Mouse (Mus musculus): ENCODE data around the gene Tspan1. TPM values are rescaled to one million over a fixed set of nuclear protein-coding genes. Genes with fewer than 3 reads are reported as not detected.

Tspan1 gene
- total and polyA plus RNA-seq, 2 experiments from 2014 or later = 0.16 to 0.34 TPM

- Histone ChIP-seq H3K27ac (no peak overlapping the region), H3K4me1 (ENCODE audit: insufficient read depth, low read length) (no peaks in the 10 kb centered on the region), H3K4me3 (ENCODE audit: low read length) (no peak overlapping the region), H3K4me2 (ENCODE audit: low read depth, low read length) (no peak overlapping the region), H3K9ac (replicated peaks; ENCODE audit: low read length) (no peak overlapping the region), H3K9me3 (ENCODE audit: low read length) (no peaks in the 10 kb centered on the region), H3K36me3 (ENCODE audit: insufficient read depth, low read length) (no peaks in the 10 kb centered on the region), H3K27me3 (ENCODE audit: insufficient read depth, low read length) (no peaks in the 10 kb centered on the region)
- DNase-seq (ENCODE audit: low spot score) (peak; percentile 87), ATAC-seq (peak; percentile 40; the same call in 1 of the 2 replicates)
- TF ChIP-seq CTCF (IDR thresholded peaks at IDR 0.05; ENCODE audit: low read depth) = peak; percentile 93
- 28% methylated on average over 2 of the region's 2 CpGs for WGBS
These were observed 32.4 kb downstream of the Tspan1 start for GRCm38 (mm10) chr4:116134990-116135389.

DNA sequence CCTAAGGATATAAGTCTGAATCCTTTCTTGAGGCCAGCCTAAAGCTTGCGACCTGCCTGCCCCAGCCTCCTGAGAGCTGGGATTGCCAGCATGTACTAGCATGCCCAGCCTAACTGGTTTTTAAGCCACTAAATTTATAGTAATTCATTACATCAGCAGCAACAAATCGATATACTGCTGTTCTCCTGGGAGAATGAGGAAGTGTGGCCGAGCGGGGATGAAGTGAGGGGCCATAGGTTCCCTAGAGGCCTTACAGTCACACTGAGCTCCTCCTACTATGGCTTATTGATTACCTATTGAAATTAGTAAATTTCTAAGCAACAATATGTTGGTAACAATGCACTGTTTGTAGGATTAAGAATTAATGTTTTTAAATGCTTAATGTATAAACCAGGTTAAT lies 34.3 kb downstream of the Tspan1 start:
- Histone ChIP-seq H3K4me3 (ENCODE audit: low read length) (no peak overlapping the region), H3K4me2 (ENCODE audit: low read depth, low read length) (no peak overlapping the region), H3K27me3 (ENCODE audit: insufficient read depth, low read length) (no peaks in the 10 kb centered on the region), H3K4me1 (ENCODE audit: insufficient read depth, low read length) (no peaks in the 10 kb centered on the region), H3K36me3 (ENCODE audit: insufficient read depth, low read length) (no peaks in the 10 kb centered on the region), H3K27ac (no peak overlapping the region), H3K9ac (replicated peaks; ENCODE audit: low read length) (no peak overlapping the region), H3K9me3 (ENCODE audit: low read length) (no peaks in the 10 kb centered on the region)
- 85% methylated on average over 4 of the region's 4 CpGs for WGBS
- ATAC-seq (no peak), DNase-seq (ENCODE audit: low spot score) (no peak)
- TF ChIP-seq CTCF (IDR thresholded peaks at IDR 0.05; ENCODE audit: low read depth) = no peak

GRCm38 (mm10) chr4:116127956-116128355 lies 39.4 kb downstream of the Tspan1 start:
- H3K27me3 ChIP-seq (ENCODE audit: insufficient read depth, low read length) = no peaks in the 10 kb centered on the region
- no peak for DNase-seq (ENCODE audit: low spot score)
- H3K36me3 ChIP-seq (ENCODE audit: insufficient read depth, low read length) = no peaks in the 10 kb centered on the region
- H3K4me1 ChIP-seq (ENCODE audit: insufficient read depth, low read length) = 0 out of 2 replicates have a peak, but pooled peaks cover 4% of the 10 kb centered on the region
- no peak overlapping the region for H3K4me3 ChIP-seq (ENCODE audit: low read length)
- TF ChIP-seq CTCF (IDR thresholded peaks at IDR 0.05; ENCODE audit: low read depth) = no peak
- no peaks in the 10 kb centered on the region for H3K9me3 ChIP-seq (ENCODE audit: low read length)
- H3K9ac ChIP-seq (replicated peaks; ENCODE audit: low read length) = no peak overlapping the region
- 45% methylated on average over 6 of the region's 6 CpGs for WGBS
- no peak overlapping the region for H3K4me2 ChIP-seq (ENCODE audit: low read depth, low read length)
- no peak for ATAC-seq
- H3K27ac ChIP-seq = no peak overlapping the region

DNA sequence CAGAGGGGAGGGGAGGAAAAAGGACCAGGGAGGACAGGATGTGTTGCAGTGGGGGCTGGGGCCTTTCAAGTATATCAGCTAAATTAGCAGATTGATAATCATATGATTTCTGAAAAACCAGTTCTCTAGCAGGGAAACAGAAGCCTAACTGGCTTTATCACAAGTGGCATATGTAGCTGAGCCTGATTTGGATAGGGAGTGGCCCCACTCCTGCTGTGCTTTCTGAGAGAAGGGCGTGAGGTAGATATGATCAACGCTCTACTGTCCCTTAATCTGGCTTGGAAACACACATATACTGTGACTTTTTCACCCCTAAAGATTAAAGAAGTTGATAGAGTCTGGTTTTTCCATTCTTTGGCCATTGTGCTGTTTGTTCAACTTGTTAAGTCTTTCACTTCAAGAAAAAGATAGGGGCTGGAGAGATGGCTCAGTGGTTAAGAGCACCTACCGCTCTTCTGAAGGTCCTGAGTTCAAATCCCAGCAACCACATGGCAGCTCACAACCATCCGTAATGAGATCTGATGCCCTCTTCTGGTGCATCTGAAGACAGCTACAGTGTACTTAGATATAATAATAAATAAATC lies 41.5 kb downstream of the Tspan1 start:
- H3K4me1 ChIP-seq (ENCODE audit: insufficient read depth, low read length) = 0 out of 2 replicates have a peak, but pooled peaks cover 6% of the 10 kb centered on the region
- no peak overlapping the region for H3K9ac ChIP-seq (replicated peaks; ENCODE audit: low read length)
- H3K4me2 ChIP-seq (ENCODE audit: low read depth, low read length) = no peak overlapping the region
- ATAC-seq (no peak), DNase-seq (ENCODE audit: low spot score) (no peak)
- H3K9me3 ChIP-seq (ENCODE audit: low read length) = no peaks in the 10 kb centered on the region
- no peaks in the 10 kb centered on the region for H3K36me3 ChIP-seq (ENCODE audit: insufficient read depth, low read length)
- 97% methylated on average over 4 of the region's 4 CpGs for WGBS
- no peak for TF ChIP-seq CTCF (IDR thresholded peaks at IDR 0.05; ENCODE audit: low read depth)
- no peak overlapping the region for H3K27ac ChIP-seq
- H3K27me3 ChIP-seq (ENCODE audit: insufficient read depth, low read length) = no peaks in the 10 kb centered on the region
- H3K4me3 ChIP-seq (ENCODE audit: low read length) = no peak overlapping the region

DNA sequence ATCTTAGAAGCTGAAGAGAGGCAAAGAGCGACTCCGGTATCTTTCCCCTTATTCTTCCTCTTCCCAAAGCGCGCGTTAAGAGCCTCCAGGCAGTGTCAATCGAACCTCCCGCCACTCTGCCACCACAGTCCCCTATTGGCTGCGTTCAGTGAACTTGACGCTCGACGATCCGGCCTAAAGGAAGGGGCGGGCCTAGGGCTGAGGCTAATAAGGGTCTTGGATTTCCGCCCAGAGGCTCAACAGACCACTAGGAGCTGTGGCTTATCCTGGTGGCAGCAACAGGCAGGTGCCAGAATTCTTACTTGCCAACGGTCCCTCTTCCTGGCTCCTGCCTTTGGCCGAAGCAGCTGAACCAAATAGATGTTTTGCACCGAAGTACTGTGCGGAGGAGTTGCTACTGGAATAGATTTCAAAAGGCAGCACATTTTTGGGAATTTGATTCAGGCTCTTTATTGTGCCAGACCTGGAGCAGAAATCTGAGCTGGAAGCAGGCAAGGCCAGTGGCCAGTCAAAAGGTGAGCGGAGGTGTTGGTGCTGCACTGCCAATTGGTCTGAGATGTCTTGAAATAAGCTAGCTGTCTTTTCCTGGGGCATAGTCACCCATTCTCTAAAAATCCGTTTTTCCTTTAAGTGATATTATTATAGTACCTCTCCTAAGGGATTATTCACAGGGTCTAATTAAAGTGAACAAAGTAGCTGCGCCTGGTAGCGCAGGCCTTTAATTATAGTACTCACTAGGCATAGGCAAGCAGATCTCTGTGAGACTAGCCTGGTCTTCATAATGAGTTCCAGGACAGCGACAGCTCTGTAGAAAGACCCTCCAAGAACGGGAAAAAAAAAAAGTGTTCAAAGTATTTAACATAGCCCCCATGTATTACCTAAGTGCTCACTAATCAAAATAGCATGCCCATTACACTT lies 43.5 kb downstream of the Tspan1 start, which contains the start of the genes Rad54l and Pomgnt1:
Gene Rad54l, minus strand, starts transcription at position 89 of the 918 bp plus-strand sequence.
Gene Pomgnt1, plus strand, starts transcription at position 239 of the 918 bp plus-strand sequence.
- TF ChIP-seq CTCF (IDR thresholded peaks at IDR 0.05; ENCODE audit: low read depth) = peak; percentile 66
- no peaks in the 10 kb centered on the region for H3K36me3 ChIP-seq (ENCODE audit: insufficient read depth, low read length)
- peak within 1 kb of the TSS; percentile 50 for H3K4me3 ChIP-seq (ENCODE audit: low read length)
- ATAC-seq = peak; percentile 98
- 4% methylated on average over 24 of the region's 24 CpGs for WGBS
- no peaks in the 10 kb centered on the region for H3K9me3 ChIP-seq (ENCODE audit: low read length)
- H3K9ac ChIP-seq (replicated peaks; ENCODE audit: low read length) = peak within 1 kb of the TSS; percentile 51
- H3K27me3 ChIP-seq (ENCODE audit: insufficient read depth, low read length) = no peaks in the 10 kb centered on the region
- DNase-seq (ENCODE audit: low spot score) = peak; percentile 97
- H3K4me1 ChIP-seq (ENCODE audit: insufficient read depth, low read length) = 0 out of 2 replicates have a peak, but pooled peaks cover 6% of the 10 kb centered on the region
- peak within 1 kb of the TSS; percentile 41; the same call in 1 of the 2 replicates for H3K27ac ChIP-seq
- H3K4me2 ChIP-seq (ENCODE audit: low read depth, low read length) = peak within 1 kb of the TSS; percentile 72

DNA sequence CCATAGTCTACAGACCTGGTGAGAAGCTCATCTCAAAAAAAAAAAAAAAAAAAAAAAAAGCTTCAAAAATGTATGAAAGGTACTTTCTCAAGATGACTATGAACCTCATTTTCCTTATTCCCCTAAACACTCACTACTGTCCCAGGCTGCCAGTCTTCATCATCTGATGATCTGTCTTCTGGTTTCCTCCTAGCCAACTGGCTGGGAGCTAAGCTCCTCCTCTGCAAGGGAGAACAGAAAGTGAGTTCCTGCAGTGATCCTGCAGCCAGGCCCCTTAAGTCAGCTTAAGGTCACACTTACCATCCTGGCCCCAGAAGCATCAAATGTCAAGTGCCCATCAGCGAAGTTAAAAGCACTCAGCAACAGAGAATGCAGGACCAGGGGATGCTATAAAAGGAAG lies 44.6 kb downstream of the Tspan1 start:
- no peak overlapping the region for H3K27ac ChIP-seq
- TF ChIP-seq CTCF (IDR thresholded peaks at IDR 0.05; ENCODE audit: low read depth) = no peak
- peak overlapping the region; percentile 51 for H3K9ac ChIP-seq (replicated peaks; ENCODE audit: low read length)
- H3K27me3 ChIP-seq (ENCODE audit: insufficient read depth, low read length) = no peaks in the 10 kb centered on the region
- H3K9me3 ChIP-seq (ENCODE audit: low read length) = no peaks in the 10 kb centered on the region
- DNase-seq (ENCODE audit: low spot score) (no peak), ATAC-seq (no peak)
- H3K4me2 ChIP-seq (ENCODE audit: low read depth, low read length) = peak overlapping the region; percentile 72
- 0 out of 2 replicates have a peak, but pooled peaks cover 6% of the 10 kb centered on the region for H3K4me1 ChIP-seq (ENCODE audit: insufficient read depth, low read length)
- H3K36me3 ChIP-seq (ENCODE audit: insufficient read depth, low read length) = no peaks in the 10 kb centered on the region
- peak overlapping the region; percentile 50 for H3K4me3 ChIP-seq (ENCODE audit: low read length)
- 3% methylated on average over 1 of the region's 1 CpGs for WGBS

Other genes with a start within 250 kb of the Tspan1 start
- gene Dmbx1, start 227.7 kb downstream of the Tspan1 start, total RNA-seq (2014; rRNA removed) = 3.3 and 4.5 TPM in 2 replicates
- 3.9 and 4.3 TPM in 2 replicates for gene Dmbx1, start 227.7 kb downstream of the Tspan1 start, polyA plus RNA-seq (2015; fragmentation: Nextera tagmentation; extraction: Ambion mirVana)
- gene Faah, start 149.7 kb downstream of the Tspan1 start, total RNA-seq (2014; rRNA removed) = 17.6 and 48.1 TPM in 2 replicates
- gene Faah, start 149.7 kb downstream of the Tspan1 start, polyA plus RNA-seq (2015; fragmentation: Nextera tagmentation; extraction: Ambion mirVana) = 23.2 and 25.2 TPM in 2 replicates
- 13.6 and 14.6 TPM in 2 replicates for gene Nsun4, start 113.7 kb downstream of the Tspan1 start, total RNA-seq (2014; rRNA removed)
- 10.4 TPM in 2 replicates for gene Nsun4, start 113.7 kb downstream of the Tspan1 start, polyA plus RNA-seq (2015; fragmentation: Nextera tagmentation; extraction: Ambion mirVana)
- gene Uqcrh, start 92.5 kb downstream of the Tspan1 start, total RNA-seq (2014; rRNA removed) = 186 and 220 TPM in 2 replicates
- 559 and 586 TPM in 2 replicates for gene Uqcrh, start 92.5 kb downstream of the Tspan1 start, polyA plus RNA-seq (2015; fragmentation: Nextera tagmentation; extraction: Ambion mirVana)
- gene Lrrc41, start 92.3 kb downstream of the Tspan1 start, total RNA-seq (2014; rRNA removed) = 129 and 133 TPM in 2 replicates
- 60.2 and 61.9 TPM in 2 replicates for gene Lrrc41, start 92.3 kb downstream of the Tspan1 start, polyA plus RNA-seq (2015; fragmentation: Nextera tagmentation; extraction: Ambion mirVana)
- 3.8 and 5.3 TPM in 2 replicates for gene Rad54l, start 43.9 kb downstream of the Tspan1 start, total RNA-seq (2014; rRNA removed)
- 5.4 and 6.1 TPM in 2 replicates for gene Rad54l, start 43.9 kb downstream of the Tspan1 start, polyA plus RNA-seq (2015; fragmentation: Nextera tagmentation; extraction: Ambion mirVana)
- gene Pomgnt1, start 43.8 kb downstream of the Tspan1 start, total RNA-seq (2014; rRNA removed) = 85.9 and 88.7 TPM in 2 replicates
- gene Pomgnt1, start 43.8 kb downstream of the Tspan1 start, polyA plus RNA-seq (2015; fragmentation: Nextera tagmentation; extraction: Ambion mirVana) = 59.4 and 63.3 TPM in 2 replicates
- gene Lurap1, start 16.3 kb downstream of the Tspan1 start, total RNA-seq (2014; rRNA removed) = 6.2 and 7.9 TPM in 2 replicates
- 4.0 TPM in 2 replicates for gene Lurap1, start 16.3 kb downstream of the Tspan1 start, polyA plus RNA-seq (2015; fragmentation: Nextera tagmentation; extraction: Ambion mirVana)
- gene 1700042G07Rik, start 5.8 kb upstream of the Tspan1 start, total RNA-seq (2014; rRNA removed) = not detected in 2 replicates
- not detected in 2 replicates for gene 1700042G07Rik, start 5.8 kb upstream of the Tspan1 start, polyA plus RNA-seq (2015; fragmentation: Nextera tagmentation; extraction: Ambion mirVana)
- gene Gm49337, start 5.8 kb upstream of the Tspan1 start, total RNA-seq (2014; rRNA removed) = not detected in 2 replicates
- not detected in 2 replicates for gene Gm49337, start 5.8 kb upstream of the Tspan1 start, polyA plus RNA-seq (2015; fragmentation: Nextera tagmentation; extraction: Ambion mirVana)
- gene Pik3r3, start 54.0 kb upstream of the Tspan1 start, total RNA-seq (2014; rRNA removed) = 37.8 and 44.4 TPM in 2 replicates
- 37.7 and 39.8 TPM in 2 replicates for gene Pik3r3, start 54.0 kb upstream of the Tspan1 start, polyA plus RNA-seq (2015; fragmentation: Nextera tagmentation; extraction: Ambion mirVana)

All from hindbrain, postnatal 0 days (tissue).